ENCODE assay signal across 8 mouse cellular contexts in the genomic region with DNA sequence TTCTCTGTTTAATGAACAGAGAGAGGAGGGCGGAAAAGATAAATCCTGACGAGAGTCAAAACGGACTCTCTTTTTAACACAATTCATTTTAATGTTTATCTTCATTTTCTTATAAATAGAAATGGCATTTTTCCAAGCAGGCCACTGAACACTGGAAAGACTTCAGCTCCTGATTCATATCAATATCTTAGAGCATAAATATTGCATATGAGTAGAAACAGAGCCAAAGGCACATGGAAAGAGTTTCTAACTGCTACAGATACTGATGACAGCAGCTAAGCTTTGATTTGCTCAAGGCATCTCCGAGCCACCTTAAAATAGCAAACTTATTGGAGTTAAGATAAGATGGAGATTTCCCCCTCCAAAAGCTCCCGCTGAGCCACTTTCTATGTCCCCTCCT. TPM values are rescaled to one million over a fixed set of nuclear protein-coding genes. Genes with fewer than 3 reads are reported as not detected.
DNase-seq lines count a peak whose midpoint lies in the region; ATAC-seq and TF ChIP-seq lines count a peak whose summit lies in the region.

No protein-coding gene starts in this region.

- no peak for ATAC-seq in megakaryocyte, adult 5-6 weeks (ENCODE audit: poor library complexity, severe bottlenecking)
- ATAC-seq in liver, embryonic 12.5 days: no peak
- ATAC-seq in stomach, embryonic 15.5 days (ENCODE audit: insufficient read depth, low FRiP score, low read depth): no peak

- no peaks in the 10 kb centered on the region for H3K36me3 ChIP-seq in megakaryocyte, embryonic 14.5 days (replicated peaks; ENCODE audit: low read length)
- H3K36me3 ChIP-seq in liver, embryonic 12.5 days: no peaks in the 10 kb centered on the region
- H3K36me3 ChIP-seq in stomach, embryonic 15.5 days: no peaks in the 10 kb centered on the region

- peak overlapping the region; percentile 57 for H3K4me2 ChIP-seq in liver, embryonic 12.5 days
- peak overlapping the region; percentile 67 for H3K4me2 ChIP-seq in stomach, embryonic 15.5 days

- H3K9me3 ChIP-seq in megakaryocyte, embryonic 14.5 days: no peaks in the 10 kb centered on the region
- no peaks in the 10 kb centered on the region for H3K9me3 ChIP-seq in liver, embryonic 12.5 days (replicated peaks)
- no peaks in the 10 kb centered on the region for H3K9me3 ChIP-seq in stomach, embryonic 15.5 days

- DNase-seq in cerebellum, adult 2 months: no peak
- DNase-seq in cerebellum, adult 18-20 months: no peak
- DNase-seq in layer of hippocampus, adult 9-10 months (ENCODE audit: low spot score): no peak
- no peak for DNase-seq in spleen, adult 12 weeks (ENCODE audit: low spot score)

- no peaks in the 10 kb centered on the region for H3K4me1 ChIP-seq in cerebellum, adult 2 months (ENCODE audit: control insufficient read depth, insufficient read depth, low read length)
- peaks cover 13% of the 10 kb centered on the region for H3K4me1 ChIP-seq in megakaryocyte, embryonic 14.5 days
- no peaks in the 10 kb centered on the region for H3K4me1 ChIP-seq in liver, embryonic 12.5 days
- H3K4me1 ChIP-seq in stomach, embryonic 15.5 days: peaks cover 4% of the 10 kb centered on the region; the same call in 1 of the 2 replicates

- no peak overlapping the region for H3K9ac ChIP-seq in liver, embryonic 12.5 days
- 0 out of 2 replicates have a peak overlapping the region, but pooled peaks have one; percentile 29 for H3K9ac ChIP-seq in stomach, embryonic 15.5 days

- peak overlapping the region; percentile 68 for H3K4me3 ChIP-seq in cerebellum, adult 2 months (replicated peaks; ENCODE audit: insufficient read depth, low read depth, low read length)
- peak overlapping the region; percentile 93 for H3K4me3 ChIP-seq in megakaryocyte, embryonic 14.5 days (replicated peaks)
- peak overlapping the region; percentile 51 for H3K4me3 ChIP-seq in liver, embryonic 12.5 days
- H3K4me3 ChIP-seq in stomach, embryonic 15.5 days (replicated peaks): peak overlapping the region; percentile 58

- no peaks in the 10 kb centered on the region for H3K27me3 ChIP-seq in cerebellum, adult 2 months (ENCODE audit: control insufficient read depth, insufficient read depth, low read length)
- peaks cover 10% of the 10 kb centered on the region for H3K27me3 ChIP-seq in megakaryocyte, embryonic 14.5 days (replicated peaks)
- H3K27me3 ChIP-seq in liver, embryonic 12.5 days (replicated peaks): peaks cover 6% of the 10 kb centered on the region; the same call in 1 of the 2 replicates
- no peaks in the 10 kb centered on the region for H3K27me3 ChIP-seq in stomach, embryonic 15.5 days (replicated peaks)

- H3K27ac ChIP-seq in cerebellum, adult 2 months (ENCODE audit: insufficient read depth, low read length): no peak overlapping the region
- H3K27ac ChIP-seq in liver, embryonic 12.5 days: no peak overlapping the region
- H3K27ac ChIP-seq in stomach, embryonic 15.5 days: peak overlapping the region; percentile 88

- no peak for TF ChIP-seq CTCF in cerebellum, adult 2 months (IDR thresholded peaks at IDR 0.05; ENCODE audit: borderline replicate concordance, insufficient read depth, low read depth, low read length)

- WGBS in cerebellum, adult 2 months: 3% methylated on average over 5 of the region's 5 CpGs
- WGBS in liver, embryonic 12.5 days (ENCODE audit: insufficient replicate concordance): 13% methylated on average over 5 of the region's 5 CpGs
- WGBS in stomach, embryonic 15.5 days: 2% methylated on average over 5 of the region's 5 CpGs

- no peak for TF ChIP-seq POLR2A in cerebellum, adult 2 months (IDR thresholded peaks at IDR 0.05; ENCODE audit: borderline replicate concordance, insufficient read depth, low read length)

RNA-seq across cellular contexts. Expression of a gene that starts 14.3 kb away (rescaled TPM):
- 24.8 and 25.9 TPM in 2 replicates for polyA plus RNA-seq in cerebellum, adult 2 months (2012; rRNA removed)
- polyA plus RNA-seq in megakaryocyte, embryonic 14.5 days (2012; ENCODE audit: insufficient read depth, low replicate concordance): not detected in 2 replicates
- total RNA-seq in megakaryocyte, adult 5-6 weeks (2015): 0.05 TPM in 1 of 2 replicates, not detected in the other
- 0.16 TPM in 1 of 2 replicates, not detected in the other for total RNA-seq in megakaryocyte, adult 5-6 weeks (2017)
- polyA plus RNA-seq in liver, embryonic 12.5 days (2016; fragmentation: Nextera tagmentation; extraction: Ambion mirVana): 2.2 and 2.5 TPM in 2 replicates
- 4.3 and 5.4 TPM in 2 replicates for polyA plus RNA-seq in stomach, embryonic 15.5 days (2015; fragmentation: Nextera tagmentation; extraction: Ambion mirVana)
